Mouse (Mus musculus) heart, adult 2 months (tissue): ENCODE measurements around the gene Abcc1.

Source experiments
- CTCF ChIP-seq: fragments of 200-600 bp; IDR thresholded peaks from 2 replicates; pipeline ENCODE4 v1.8.1; 2022; ENCODE audit warnings: antibody characterized with exemption, mild to moderate bottlenecking, moderate library complexity
- EP300 ChIP-seq: fragments of 200-500 bp; IDR thresholded peaks from 2 replicates; pipeline ENCODE4 v1.6.1; 2011; ENCODE audit warnings: low read depth, low read length, control low read depth; ENCODE audit not compliant: insufficient read depth
- POLR2A ChIP-seq: fragments of 200-500 bp; IDR thresholded peaks from 2 replicates; pipeline ENCODE4 v1.6.1; 2011; ENCODE audit warnings: mild to moderate bottlenecking, low read depth, low read length, control low read depth; ENCODE audit not compliant: insufficient read depth

- TF ChIP-seq CTCF (no peak), EP300 (no peak), POLR2A (no peak)
Measured at GRCm38 (mm10) chr16:14468841-14469240, 107.5 kb downstream of the Abcc1 start.
